Mouse (Mus musculus): ENCODE results near the gene Dgkb.

Gene Dgkb

DNA sequence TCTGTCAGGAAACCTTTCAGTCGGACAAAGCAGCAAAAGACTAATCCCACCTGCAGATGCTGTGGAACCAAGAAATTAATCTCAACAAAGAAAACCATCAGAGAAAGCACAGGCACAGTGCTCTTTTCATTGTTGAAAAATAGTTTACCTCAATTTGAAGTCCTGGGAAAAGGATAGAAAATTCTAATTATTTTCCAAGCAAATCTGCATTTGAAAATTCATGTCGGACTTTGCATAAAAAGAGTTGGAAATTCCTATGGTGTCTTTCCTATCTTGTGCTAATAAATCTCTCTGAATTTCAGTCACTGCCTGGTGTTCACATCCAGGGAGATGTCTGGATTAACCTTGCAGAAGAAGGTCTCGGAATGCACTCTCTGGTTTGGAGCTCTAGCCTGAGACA, at the start of gene Dgkb:
Dgkb (plus strand) TSS at position 301 of the 400 bp plus-strand sequence.
- 79% methylated on average over 3 of the region's 3 CpGs for WGBS

DNA sequence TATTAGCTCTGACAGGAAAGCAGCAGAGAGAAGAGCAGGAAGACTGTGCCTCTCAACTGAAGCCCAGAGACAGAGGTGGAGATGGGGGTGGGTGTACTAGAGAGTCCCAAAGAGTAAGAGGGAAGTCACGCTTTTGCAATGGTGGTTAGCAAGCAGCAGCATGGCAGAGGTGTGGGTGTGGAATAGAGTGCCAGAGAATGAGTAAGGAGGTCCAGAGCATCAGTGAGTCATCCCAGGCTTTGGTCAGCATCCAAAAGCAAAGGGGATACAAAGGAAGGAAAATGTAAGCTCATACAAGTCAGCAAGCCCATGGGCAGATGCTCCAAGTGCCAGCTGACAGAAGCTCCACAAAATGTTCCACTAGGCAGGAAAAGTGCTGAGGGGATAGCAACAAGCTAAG, 47.7 kb upstream of the Dgkb start:
- WGBS = 49% methylated on average over 1 of the region's 1 CpGs

DNA sequence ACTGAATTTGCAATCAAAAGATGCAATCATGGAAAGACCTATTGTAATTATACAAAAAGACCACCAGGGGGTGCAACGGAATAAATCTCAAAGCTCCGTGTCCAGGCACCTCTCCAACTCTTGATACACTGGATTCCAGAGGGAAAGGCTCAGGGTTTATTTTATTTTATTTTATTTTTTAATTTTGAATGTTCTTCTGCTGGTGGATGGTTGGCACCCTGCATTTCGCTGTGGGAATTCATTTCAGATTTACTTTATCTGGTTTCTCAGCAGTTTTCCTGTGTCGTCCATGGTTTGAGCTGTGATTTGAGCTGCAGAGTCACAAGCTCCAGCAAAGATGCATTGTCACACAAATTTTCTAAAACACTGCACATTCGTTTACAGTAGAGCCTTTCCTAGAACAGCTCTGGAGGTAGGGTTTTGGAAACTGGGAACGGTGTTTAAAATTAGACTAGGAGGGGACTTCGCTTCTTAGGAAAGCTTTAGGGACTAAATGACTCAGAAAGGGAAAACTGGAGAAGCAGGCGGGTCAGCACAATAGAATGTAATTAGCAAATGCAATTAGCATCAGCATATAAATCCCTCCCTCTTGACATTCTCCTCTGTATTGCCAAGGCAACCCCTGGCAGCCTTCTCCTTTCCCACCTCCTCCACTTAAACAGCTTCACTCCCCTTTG, 43.7 kb upstream of the Dgkb start:
- WGBS = 7% methylated on average over 8 of the region's 8 CpGs

DNA sequence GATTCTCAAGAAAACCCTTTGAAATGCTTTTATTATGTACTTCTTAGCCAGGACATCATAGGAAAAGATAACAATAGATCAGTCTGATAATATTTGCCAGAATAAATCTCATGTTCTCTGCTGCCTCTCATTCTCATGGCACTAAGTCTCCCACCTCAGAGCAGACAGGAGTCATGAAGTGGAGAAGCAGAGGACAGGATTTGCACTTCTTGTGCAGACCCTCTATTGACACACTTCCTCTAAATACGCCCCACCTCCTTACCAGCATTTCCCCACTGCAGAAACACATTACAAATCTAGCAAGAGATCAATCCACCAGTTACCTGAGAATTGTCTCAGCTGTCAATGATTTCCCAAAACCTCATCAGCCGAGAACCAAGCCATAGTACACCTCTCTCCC, 42.9 kb upstream of the Dgkb start:
- 56% methylated on average over 2 of the region's 2 CpGs for WGBS

DNA sequence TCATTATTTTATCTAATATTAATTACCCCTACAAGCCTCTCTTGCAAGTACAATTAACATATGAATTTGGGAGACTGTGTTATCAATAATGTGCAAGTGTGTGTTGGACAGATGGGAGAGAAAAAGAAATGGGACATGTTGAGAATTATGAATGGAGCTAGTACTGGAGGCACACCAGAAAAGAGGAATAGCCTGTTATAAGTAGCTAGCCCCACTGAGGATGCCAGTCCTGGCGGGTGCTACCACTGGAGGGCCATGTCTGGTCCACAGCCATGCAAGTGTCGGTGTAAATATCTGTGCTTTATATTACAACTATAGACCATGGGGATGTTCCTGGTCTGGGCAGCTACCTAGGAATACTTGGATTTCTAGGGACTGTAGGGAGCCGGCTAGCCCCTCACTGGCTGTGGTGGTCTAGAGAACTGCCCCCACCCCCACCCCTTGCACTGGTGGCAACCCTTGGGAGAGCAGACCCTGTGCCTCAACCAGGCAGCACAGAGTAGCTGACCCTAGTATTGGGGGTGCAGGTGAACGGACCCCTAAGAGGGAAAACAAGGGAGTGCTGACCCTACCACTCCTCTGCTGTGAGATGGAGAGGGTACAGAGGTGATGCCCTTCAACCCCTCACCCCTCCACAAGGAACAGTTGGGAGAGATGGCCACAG, 21.1 kb upstream of the Dgkb start:
- 87% methylated on average over 4 of the region's 4 CpGs for WGBS

DNA sequence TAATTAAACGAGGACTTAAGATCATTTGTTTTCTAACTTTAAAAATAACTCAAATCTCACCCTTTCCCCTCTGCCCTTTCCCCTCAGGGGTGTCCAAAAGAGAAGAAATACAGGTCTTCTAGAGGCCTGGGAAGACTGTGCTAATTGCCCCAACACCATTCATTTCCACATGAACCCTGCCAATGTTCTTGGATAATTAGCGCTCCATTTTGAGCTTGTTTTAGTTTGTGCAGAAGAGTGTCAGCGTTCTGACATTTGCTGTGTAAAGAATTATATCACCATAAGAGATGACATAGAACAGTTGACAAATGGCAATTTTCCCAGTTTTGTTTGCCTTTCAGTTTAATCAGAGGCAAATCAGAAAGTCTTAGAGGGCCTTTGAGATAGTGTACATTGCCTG, 3.4 kb upstream of the Dgkb start:
- WGBS = 29% methylated on average over 3 of the region's 3 CpGs

DNA sequence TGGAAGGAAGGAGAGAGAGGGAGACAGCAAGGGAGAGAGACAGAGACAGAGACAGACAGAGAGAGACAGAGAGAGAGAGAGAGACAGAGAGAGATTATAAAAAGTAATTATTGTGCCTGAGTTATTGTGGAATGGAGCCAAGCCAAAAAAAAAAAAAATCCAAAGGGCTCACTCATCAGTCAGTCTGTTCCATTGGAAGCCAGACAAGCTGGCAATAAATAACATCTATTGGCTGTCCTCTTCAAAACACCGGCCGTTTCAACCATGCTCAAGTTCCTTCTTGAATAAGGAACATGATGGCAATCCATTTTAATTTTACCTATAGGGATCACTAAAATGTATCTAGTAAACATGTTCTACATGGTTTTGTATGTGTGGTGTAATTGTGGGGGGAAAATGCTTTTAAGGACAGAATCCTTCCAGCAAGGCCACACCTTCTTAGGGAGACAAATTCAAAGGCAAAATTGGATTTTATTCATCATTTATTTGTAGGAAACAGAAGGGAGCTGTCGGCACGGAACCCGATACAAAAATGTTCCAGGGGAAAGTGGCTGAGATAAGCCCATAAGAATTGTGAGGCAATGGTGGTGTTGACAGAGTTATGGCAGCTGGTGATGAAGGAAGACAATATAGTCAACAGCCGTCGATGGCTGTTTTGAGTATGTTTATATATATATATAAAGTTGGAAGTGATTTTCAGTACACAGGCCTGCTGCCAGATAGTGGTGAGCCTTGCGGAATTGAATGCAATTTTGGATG, 3.7 kb downstream of the Dgkb start:
- 66% methylated on average over 8 of the region's 8 CpGs for WGBS

DNA sequence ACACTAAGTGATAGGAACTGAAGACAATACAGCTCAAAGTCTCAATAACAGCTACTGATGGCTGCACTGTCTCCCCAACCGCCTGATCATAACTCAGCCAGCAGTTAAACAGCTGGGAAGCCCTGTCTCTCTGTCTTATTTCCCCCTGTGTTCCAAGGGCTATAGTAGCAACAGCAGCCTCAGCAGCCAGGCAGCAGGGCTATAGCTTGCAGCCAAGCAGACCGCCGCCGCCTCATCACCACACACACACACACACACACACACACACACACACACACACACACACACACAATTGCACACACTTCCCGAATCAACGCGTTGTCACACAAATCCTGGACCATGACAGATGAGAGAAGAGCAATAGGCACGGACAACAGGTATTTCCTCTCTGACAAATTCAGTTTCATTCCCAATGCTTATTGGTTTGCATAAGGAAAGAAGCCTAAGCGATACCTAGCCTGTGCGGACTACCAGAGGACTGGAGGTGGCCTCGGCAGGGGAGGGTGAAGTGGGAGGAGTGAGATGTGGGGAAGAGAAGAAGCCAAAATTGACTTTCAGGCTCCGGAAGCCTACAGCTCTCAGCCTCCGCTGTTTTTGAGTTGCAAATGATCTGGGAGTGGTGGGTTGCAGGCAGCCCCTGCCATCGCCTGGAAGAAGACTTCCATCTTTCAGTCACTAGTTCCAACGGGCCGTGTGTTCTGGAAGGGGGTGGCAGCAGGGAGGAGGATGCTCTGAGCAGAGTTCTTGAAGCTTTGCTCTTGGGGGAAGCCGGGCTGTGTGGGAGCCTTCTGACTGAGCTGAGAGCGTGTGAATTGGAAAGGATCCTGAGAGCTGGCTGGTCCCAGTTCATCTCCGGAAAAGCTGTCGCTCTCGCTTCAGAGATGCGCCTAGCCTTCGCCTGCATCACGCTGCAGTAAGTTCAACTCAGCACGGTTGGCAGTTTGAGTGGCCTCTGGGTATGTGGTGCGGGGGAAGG, 62.8 kb downstream of the Dgkb start:
- under 1% methylated on average over 26 of the region's 26 CpGs for WGBS

DNA sequence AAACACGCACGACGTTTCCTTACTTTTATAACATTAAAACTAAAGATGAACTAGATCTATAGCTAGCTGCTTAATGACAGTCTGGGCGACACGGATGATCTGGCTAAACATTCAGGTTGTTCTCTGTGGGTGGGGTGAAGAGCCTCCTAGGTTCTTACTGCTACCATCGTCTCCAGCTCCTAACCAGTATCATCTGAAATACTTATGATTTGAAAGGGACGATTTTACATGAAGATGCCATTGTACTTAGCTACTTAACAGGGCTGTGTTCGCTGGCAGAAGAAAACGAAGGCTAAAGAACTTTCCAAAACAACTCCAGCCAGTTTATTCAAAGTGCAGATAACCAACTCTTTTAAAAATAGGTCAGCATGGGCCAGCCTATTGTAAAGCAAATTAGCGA, 63.9 kb downstream of the Dgkb start:
- WGBS = 6% methylated on average over 10 of the region's 10 CpGs

DNA sequence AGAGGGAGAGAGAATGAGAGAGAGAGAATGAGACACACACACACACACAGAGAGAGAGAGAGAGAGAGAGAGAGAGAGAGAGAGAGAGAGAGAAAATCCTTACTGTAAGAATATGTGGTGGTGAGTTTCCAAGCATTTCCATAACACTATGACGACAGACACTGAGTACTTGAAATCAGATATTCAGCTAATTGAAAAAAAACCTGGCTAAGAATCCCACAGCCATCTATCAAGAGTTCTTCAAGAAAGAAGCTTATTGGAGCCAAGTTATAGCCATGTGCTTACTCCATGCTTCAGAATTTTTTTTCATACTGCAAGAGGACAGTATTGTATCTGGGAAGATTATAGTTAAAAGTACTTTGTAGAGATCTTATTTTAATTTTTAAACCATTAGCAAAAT, 65.3 kb downstream of the Dgkb start:
- WGBS = 30% methylated on average over 1 of the region's 1 CpGs

DNA sequence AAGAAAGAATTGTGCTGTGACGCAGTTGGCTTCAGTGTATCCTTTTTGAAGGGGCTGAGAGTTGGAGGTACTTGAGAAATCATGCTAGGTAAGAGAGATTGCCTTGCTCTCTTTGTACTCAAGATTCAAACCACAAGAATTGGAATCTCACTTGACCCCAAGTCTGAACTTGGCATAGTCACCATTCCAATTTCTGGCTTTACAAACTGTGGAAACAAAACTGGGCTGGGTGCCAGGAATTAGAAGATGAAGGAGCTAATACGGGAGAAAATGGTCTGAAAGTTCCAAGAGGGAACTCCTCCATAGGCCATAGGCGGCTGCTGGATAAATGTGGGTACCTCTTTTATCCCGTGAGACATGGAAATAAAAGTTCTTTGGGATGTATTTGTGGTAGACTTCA, 66.3 kb downstream of the Dgkb start:
- WGBS = 62% methylated on average over 4 of the region's 4 CpGs

DNA sequence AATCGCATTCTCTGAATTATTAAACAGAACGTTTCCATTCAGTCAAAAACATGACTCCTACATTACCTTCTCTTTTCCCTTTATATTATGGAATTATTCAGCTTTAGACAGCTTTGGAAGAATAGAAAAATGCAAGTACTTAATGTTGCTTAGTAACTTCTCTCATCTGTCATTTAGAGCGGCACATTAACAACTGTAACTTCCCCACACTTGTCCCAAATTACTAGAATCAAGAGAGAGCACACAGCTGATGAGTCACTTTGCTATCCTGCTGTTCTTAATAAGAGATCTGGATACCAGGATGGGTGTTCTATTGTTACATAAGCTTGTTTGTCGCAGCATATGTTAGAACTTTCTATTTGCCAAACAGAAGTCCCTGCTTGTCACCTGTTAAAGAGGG, 71.9 kb downstream of the Dgkb start:
- 59% methylated on average over 4 of the region's 4 CpGs for WGBS

DNA sequence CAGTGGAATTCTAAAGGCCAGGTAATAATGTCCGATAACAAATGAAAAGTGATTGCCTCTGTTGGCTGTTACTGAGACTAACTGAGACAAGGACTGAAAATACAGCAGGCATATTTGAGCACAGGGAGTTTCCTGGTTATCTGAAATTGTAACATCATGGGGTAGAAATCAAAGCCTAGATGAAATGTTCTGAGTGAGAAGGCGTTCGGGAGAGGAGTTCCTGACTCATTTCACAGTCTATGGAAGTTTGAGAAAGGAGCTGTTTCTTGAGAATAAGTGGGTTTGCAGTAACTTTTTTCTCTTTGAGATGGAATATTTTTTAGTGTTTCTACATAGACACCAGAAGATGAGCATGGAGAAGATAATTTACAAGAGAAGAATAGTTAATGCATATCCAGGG, 73.8 kb downstream of the Dgkb start:
- 67% methylated on average over 3 of the region's 3 CpGs for WGBS

DNA sequence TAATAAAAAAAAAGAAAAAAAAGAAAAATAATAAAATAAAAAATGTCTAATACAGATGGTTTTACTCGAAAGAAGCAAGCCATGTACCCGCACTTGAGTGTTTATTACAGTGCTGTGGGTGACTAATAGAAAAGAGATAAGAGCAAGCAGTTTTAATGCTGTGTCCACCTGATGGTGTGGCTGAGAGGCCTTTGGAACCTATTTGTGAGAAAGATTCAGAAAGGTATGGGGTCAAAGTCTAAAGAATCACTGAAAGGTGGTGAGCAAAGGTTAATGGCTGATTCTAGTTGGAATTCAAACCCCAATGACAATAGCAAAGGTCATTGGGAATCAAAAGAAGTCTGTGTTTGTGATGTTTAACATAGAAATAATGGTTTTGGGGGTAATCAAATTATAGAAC, 124.6 kb downstream of the Dgkb start:
- WGBS = 96% methylated on average over 2 of the region's 2 CpGs

DNA sequence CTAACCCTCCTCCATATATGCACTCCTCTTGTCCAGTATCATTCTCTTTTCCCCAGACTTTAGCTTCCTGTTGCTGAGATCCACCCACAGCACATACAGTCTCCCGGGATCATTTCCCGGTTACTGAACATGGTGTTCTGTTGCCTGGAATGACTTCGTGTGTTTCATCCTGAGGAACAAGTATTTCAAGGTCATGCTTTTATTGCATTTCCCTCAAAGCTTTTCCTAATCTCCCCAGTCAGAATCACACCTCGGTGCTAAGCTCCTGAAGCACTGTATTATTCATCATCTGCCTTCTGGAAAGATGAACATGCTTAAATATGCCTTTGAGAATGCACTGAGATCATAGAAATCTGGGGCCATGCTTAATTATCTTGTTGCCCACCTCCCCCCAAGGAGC, 138.7 kb downstream of the Dgkb start:
- 46% methylated on average over 4 of the region's 4 CpGs for WGBS

DNA sequence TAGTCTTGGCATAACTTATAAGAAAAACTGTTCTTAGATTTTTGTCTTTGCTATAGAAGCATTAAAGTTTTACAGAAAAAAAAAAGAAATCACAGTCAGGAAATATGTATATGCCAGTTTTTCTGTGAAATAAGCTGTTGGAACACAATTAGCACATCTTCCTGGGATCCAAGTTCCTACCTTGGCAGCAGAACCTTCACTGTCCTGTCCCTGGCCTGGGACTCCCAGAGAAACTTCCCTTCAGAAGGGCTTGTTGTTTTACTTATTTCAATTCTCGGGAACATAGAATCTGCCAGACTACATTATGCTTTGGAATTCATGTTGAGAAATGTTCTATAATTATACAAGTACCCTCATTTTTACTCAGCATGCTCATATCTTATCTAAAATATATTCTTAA, 154.0 kb downstream of the Dgkb start:
- 29% methylated on average over 1 of the region's 1 CpGs for WGBS

DNA sequence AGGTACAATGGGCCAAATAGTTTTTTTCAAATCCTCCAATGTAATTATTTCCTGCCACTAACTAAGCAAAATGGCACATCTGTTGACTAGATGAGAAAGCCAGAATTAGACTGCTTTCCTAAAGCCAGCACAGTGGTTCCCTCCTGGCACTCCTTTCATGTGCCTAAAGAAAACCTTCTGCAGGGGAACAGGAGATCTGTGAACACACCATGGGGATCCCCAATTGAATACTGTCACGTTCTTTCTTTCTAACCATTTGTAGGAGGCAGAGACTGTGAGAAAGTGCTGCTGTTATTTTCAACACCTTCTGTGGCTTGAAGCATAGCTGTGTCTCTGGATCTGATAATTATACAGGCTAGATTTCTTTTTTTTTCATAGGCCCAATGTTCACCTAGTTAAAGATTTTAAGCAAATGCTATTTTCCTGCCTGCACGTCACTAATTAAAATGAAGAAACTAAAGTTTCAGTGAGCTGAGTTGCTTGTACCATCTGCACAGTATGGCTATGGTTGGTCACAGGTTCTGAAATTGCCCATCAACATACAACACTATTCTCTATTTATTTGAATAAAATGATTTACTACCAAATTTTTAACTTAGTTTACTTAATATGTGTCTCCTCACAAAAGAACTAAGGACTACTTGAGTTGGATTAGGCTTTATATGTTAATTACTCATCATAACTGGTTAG, 161.1 kb downstream of the Dgkb start:
- WGBS = 27% methylated on average over 2 of the region's 2 CpGs

DNA sequence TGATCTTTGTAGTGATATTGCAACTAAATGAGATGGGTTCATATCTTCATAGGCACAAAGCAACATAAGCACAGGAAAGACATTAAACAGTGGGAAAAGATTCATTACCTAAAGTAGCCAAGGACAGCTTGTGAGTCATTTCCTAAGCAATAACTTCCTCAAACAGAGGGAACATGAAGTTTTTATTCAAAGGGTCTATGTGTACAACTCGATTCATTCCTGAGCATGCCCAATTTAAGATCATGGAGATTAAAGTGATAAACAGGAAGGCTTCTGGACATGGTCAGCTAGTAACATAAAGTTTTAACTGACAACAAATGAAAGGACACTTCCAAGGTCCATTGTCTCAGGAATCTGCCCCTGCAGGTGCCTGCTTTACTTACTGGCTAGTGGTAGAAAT, 167.8 kb downstream of the Dgkb start:
- WGBS = 58% methylated on average over 1 of the region's 1 CpGs

DNA sequence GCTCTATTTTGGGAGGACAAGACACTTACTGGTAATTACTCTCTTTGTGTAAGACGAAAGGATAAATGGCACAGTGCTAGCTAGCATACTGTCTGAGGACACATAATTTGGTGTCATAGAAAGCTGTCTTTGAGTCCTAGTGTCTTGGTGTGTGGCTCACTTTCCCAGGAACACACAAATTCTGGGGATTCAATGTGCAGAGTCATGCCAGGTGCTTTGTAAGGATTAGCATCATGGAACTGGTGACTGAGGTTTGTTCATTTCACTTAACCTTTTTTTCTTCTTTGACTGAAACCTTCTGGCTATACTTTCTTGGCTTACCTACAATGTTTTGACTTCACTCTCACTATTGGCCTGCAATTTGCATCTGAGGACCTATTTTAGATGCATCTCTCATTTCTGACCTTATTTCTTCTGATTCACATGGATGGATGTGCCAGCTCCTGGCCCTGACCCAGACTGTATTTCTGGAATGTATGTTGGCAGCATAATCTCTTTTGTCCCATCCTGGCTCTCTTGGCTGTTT, 170.6 kb downstream of the Dgkb start:
- 32% methylated on average over 1 of the region's 1 CpGs for WGBS

DNA sequence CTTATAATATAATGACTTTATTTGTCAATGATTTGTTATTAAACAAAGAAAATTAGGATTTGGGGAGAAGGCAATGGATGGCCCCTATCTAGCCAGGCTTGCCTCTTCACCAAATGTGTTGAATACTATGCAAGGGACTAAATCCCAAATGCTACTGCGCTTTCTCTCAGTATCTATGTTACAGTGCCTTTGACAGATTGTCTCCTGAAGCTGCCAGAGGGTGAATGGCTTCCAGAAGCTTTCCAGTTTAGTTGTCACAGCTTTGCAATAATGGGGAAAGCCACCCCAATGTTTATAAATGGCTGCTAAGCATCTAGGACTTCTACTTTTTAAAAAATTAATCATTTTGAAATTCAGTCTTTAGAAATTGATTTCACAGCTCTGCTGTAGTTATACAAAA, 175.7 kb downstream of the Dgkb start:
- 91% methylated on average over 1 of the region's 1 CpGs for WGBS

DNA sequence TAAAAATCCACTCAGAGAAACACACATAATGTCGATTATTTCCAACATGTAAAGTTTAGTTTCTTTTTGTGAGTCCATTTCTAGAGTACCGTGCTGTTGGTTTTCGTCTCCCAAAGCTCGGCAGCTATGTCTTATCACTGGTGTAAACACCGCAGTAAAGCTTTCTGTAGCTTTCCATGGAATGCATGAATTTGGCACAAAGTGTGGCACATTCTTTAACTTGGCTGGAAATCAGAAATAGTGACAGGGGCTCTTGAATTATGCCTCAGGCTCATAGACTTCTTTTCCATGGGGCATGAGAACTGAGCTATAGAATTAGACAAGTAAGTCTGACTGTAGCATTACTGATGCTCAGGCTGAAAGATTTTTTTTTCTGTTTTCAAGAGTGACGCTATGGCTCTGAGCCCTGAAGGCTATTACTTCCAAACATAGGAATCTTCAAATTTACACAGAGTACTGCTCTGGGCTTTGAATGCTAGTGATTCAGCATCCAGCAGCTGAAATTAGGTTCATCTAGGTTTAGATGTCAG, 179.0 kb downstream of the Dgkb start:
- 54% methylated on average over 6 of the region's 6 CpGs for WGBS
